Mouse (Mus musculus) embryonic facial prominence, embryonic 10.5 days (tissue): ENCODE results near the gene Rps5. TPM values are rescaled to one million over a fixed set of nuclear protein-coding genes. Genes with fewer than 3 reads are reported as not detected.
"Not testable (repeated sequence)": the region's sequence is repeated elsewhere in the genome, so short reads cannot be mapped to it uniquely, and the experiment has no call there.

ENCODE experiments used
- DNase-seq: peaks from one replicate; pipeline ENCODE4 v3.0.0-alpha.2; 2017; ENCODE audit warnings: low spot score
- H3K27ac ChIP-seq: fragments of 300-500 bp; sonication (generic); replicated peaks from 2 replicates; pipeline ENCODE4 v1.5.1; 2016; ENCODE audit warnings: mild to moderate bottlenecking
- H3K27me3 ChIP-seq: fragments of 300-500 bp; sonication (generic); replicated peaks from 2 replicates; pipeline ENCODE4 v1.6.1; 2016; ENCODE audit warnings: low read depth, mild to moderate bottlenecking; ENCODE audit not compliant: poor library complexity, severe bottlenecking
- H3K36me3 ChIP-seq: fragments of 300-500 bp; sonication (generic); replicated peaks from 2 replicates; pipeline ENCODE4 v1.6.1; 2016; ENCODE audit warnings: mild to moderate bottlenecking, moderate library complexity
- H3K4me1 ChIP-seq: fragments of 300-500 bp; sonication (generic); 2 replicates; pipeline ENCODE4 v1.6.1; 2016
- H3K4me3 ChIP-seq: fragments of 300-500 bp; sonication (generic); 2 replicates; pipeline ENCODE4 v1.5.1; 2016; ENCODE audit warnings: mild to moderate bottlenecking, moderate library complexity
- H3K9me3 ChIP-seq: fragments of 300-500 bp; sonication (generic); 2 replicates; pipeline ENCODE4 v1.6.1; 2016; ENCODE audit warnings: mild to moderate bottlenecking
- WGBS: fragments of 180-500 bp; shearing (Covaris S2); methylation state at CpG from one replicate; pipeline ENCODE4 v1.1.7; 2016; 5-methylcytosine and 5-hydroxymethylcytosine counted together
- polyA plus RNA-seq: library from polyadenylated mRNA; unstranded; fragments of >200 nt; fragmentation: Nextera tagmentation; extraction: Ambion mirVana; gene quantifications from 2 replicates; pipeline ENCODE4 v1.2.1, GENCODE M21; 2016

Gene Rps5
- 1,112 and 1,123 TPM in 2 replicates for polyA plus RNA-seq

DNA sequence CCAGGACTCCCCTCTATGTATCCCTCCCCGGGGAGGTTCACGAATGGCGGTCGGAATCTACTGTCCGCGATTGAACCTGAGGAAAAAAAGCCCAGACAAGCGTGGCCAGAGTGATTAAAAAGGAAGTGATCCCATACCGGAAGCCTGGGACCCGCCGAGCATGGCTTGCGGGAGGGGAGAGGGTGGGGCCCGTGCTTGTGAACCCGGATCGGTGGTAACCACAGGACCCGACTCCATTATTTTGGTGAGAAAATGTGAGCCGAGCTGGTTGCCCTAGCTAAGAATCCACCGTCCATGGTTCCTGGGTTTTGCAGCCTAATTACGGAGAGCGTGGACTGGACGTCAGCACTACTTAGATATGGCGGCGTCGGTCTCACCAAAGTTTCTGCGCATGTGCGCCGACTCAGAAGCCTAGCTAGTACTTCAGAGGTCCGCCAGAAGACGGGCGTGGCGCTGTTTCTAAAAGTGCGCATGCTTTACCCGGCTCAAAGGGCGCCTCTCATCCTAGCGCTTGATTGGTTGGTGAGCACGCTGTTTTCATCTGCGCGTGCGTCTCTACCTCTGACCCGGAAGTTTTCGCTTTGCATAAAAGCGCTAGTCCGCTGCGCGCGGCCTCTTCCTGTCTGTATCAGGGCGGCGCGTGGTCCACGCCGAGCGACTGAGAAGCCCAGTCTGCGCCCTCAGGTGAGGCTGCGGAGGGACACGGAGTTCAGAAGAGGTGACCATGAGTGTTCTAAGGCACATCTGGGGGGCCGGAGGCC, at the start of gene Rps5:
TSS of gene Rps5 (plus strand) at position 586 of the 761 bp plus-strand sequence.
- DNase-seq: peak; percentile 97
- H3K27me3 ChIP-seq: peaks cover 9% of the 10 kb centered on the region
- peaks cover 40% of the 10 kb centered on the region for H3K36me3 ChIP-seq
- H3K9me3 ChIP-seq: no peaks in the 10 kb centered on the region
- peak within 1 kb of the TSS; percentile 91 for H3K4me3 ChIP-seq
- peaks cover 36% of the 10 kb centered on the region for H3K4me1 ChIP-seq
- peak within 1 kb of the TSS; percentile 96 for H3K27ac ChIP-seq
- under 1% methylated on average over 55 of the region's 55 CpGs for WGBS

DNA sequence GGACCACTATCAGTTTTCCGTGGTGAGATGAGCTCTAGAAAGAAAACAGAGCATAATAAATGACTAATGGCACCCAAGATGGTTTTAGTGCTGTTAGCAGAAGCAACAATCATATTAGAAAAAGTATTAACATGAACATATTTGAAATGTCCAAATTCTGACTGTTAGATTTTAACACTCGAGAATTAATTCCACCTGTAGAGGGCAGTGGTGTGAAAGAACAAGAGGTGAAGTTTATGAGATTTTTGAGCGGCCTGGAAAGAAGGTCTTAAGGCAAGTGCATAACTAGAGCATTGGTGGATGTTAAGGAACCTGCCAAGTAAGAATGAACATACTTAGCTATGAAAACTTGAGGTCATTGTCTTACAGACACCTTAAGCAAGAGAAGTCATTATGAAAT, 47.8 kb upstream of the Rps5 start:
- Histone ChIP-seq H3K36me3 (no peaks in the 10 kb centered on the region), H3K27me3 (no peaks in the 10 kb centered on the region), H3K27ac (no peak overlapping the region), H3K4me1 (no peaks in the 10 kb centered on the region), H3K4me3 (no peak overlapping the region), H3K9me3 (peaks cover 5% of the 10 kb centered on the region; the same call in 1 of the 2 replicates)
- WGBS: 25% methylated on average over 3 of the region's 3 CpGs
- DNase-seq: no peak

DNA sequence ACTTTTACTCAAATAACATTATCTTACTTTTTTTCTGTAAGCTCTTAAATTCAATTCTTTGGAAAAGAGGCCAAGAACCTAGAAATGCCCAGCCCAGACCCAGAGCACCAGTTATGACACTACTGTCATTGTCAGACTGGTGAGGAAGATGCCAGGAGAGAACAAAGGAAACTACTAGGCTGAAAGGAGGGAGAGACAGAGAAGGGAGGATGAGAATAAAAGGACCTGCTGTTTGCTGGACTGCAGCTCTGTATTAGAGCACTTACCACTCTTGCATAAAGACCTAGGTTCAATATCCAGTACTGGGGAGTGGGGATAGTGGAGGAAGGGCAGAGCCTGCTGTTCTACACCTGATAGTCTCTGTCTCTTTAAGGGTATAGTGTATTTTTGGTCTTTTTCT, 42.1 kb upstream of the Rps5 start:
- Histone ChIP-seq H3K27me3 (no peaks in the 10 kb centered on the region), H3K4me3 (no peak overlapping the region), H3K36me3 (peaks cover 18% of the 10 kb centered on the region), H3K27ac (no peak overlapping the region), H3K9me3 (no peaks in the 10 kb centered on the region), H3K4me1 (peaks cover 8% of the 10 kb centered on the region)
- DNase-seq: no peak

DNA sequence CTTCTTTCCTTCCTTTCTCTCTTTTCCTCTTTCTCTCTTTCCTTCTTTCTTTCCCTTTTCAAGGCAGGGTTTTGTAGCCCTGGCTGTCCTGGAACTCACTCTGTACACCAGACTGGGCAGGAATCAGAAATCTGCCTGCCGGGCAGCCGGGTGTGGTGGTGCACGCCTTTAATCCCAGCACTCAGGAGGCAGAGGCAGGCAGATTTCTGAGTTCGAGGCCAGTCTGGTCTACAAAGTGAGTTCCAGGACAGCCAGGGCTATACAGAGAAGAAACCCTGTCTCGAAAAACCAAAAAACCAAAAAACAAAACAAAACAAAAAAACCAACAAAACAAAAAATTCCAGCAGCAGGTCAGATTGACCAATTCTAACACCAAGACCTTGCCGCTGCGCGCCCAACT, 41.6 kb upstream of the Rps5 start:
- not testable (repeated sequence) for H3K27me3 ChIP-seq, H3K4me1 ChIP-seq, H3K9me3 ChIP-seq, DNase-seq
- Histone ChIP-seq H3K4me3 (peak overlapping the region; percentile 68), H3K27ac (peak overlapping the region; percentile 88), H3K36me3 (peaks cover 23% of the 10 kb centered on the region)
- WGBS: 47% methylated on average over 8 of the region's 8 CpGs

DNA sequence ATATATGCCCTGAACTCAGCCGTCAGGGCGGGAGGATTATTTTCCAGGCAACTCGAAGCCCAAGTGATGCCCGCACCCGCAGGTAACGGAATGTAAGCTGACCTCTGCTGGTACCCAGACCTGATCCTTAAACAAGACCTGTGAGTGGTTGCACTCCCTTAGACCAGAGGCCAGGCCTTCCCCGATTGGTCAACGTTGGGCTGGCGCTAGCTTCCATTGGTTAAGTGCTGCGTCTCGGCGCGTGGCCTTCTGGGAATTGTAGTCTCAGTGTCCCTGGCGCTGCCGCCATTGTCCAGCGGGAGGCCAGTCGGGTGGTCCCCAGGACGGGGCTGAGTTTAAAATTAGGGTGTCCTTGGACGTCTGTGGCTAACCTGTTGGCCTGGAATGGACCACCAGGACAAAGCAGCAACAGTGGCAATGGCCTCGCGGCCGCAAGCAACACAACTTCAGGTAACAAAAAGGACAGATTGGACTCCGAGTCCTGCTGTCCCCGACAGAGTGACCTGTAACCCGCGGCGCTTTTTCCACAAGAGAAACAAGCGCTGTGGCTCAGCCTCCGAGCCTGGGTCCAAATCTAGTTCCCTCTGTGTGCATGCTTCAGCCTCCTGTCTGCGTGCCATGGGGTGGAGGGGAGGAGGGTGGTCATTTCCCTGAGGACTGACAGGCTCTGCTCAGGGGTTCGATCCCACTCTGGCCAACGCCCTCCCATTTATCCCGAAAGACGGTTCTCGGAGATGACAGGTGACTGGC, 41.0 kb upstream of the Rps5 start, which contains the start of gene Zfp128:
TSS of gene Zfp128 (plus strand) at position 267 of the 750 bp plus-strand sequence.
- peak; percentile 96 for DNase-seq
- peaks cover 29% of the 10 kb centered on the region for H3K36me3 ChIP-seq
- H3K27me3 ChIP-seq: no peaks in the 10 kb centered on the region
- WGBS: 3% methylated on average over 35 of the region's 35 CpGs
- peaks cover 8% of the 10 kb centered on the region for H3K4me1 ChIP-seq
- no peaks in the 10 kb centered on the region for H3K9me3 ChIP-seq
- H3K4me3 ChIP-seq: peak within 1 kb of the TSS; percentile 68
- H3K27ac ChIP-seq: peak within 1 kb of the TSS; percentile 88

DNA sequence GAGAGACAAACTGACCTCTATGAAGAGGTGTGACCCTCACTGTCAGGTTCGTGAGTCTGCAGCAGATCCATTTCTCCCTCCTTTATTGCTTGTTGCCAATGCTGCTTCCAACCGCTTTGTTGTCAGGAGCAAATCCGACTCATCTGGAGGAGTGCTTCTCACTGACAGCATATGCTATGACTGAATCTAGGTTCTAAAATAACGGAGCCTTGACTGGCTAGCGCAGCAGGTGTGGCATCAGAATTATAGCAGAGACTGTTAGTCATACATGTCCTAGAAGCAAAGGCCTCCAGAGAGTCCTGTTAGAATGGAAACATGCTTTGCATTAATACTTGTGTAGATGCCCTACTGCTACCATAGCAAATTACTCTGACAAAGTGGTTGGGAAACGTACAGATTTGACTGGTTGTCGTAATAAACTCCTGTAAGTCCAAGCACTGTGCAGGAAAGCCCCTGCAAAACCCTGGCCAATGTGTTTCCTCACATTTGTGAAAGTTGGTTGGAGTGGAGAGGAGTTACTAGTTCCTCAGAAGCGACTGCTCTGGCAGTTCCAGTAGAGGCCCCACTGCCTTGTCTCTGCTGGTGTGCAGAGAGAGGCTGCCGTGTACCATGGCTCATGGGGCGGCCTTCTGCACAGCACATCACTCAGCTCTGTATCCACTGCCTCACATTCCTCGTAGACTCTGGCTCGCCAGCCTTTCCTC, 35.4 kb upstream of the Rps5 start:
- WGBS: 92% methylated on average over 12 of the region's 12 CpGs
- DNase-seq: no peak
- no peaks in the 10 kb centered on the region for H3K27me3 ChIP-seq
- no peak overlapping the region for H3K27ac ChIP-seq
- peaks cover 4% of the 10 kb centered on the region for H3K4me1 ChIP-seq
- H3K9me3 ChIP-seq: no peaks in the 10 kb centered on the region
- H3K4me3 ChIP-seq: no peak overlapping the region
- H3K36me3 ChIP-seq: peaks cover 84% of the 10 kb centered on the region

DNA sequence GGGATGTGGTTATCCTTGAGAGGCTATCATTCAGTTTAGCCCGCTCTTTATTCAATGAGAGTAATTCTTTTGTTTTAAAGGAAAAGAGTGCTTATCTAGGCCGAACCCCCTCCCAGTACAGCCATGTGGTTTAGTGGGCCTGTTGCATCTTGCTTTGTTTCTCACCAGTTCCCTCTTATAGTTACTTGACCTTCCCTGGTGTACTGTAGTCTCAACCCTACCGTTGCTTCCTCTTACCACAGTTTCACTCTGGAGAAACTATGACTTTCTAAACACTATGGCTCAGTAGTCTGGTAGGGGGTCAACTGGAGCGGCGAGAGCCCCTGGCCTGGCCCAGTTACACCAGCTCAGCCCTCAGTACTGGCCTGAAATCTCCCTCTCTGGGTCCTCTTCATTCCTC, 34.5 kb upstream of the Rps5 start:
- Histone ChIP-seq H3K4me3 (no peak overlapping the region), H3K27ac (no peak overlapping the region), H3K9me3 (no peaks in the 10 kb centered on the region), H3K27me3 (no peaks in the 10 kb centered on the region), H3K36me3 (peaks cover 92% of the 10 kb centered on the region), H3K4me1 (no peaks in the 10 kb centered on the region)
- no peak for DNase-seq
- 95% methylated on average over 5 of the region's 5 CpGs for WGBS

DNA sequence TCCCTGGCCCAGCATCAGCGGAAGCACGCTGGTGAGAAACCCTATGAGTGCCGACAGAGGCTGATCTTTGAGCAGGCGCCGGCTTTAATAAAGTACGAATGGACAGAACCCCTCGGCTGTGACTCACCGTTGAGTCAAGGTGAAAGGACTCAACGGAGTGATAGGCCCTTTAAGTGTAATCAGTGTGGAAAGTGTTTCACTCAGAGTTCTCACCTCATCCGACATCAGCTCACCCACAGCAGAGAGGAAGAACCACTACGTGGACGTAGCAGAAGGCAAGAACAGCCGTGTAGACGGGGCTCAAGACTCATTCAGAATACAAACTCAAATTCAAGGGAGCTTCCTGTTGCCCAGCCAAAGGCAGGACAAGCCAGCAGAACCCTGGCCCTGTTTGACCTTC, 31.2 kb upstream of the Rps5 start:
- no peaks in the 10 kb centered on the region for H3K9me3 ChIP-seq

DNA sequence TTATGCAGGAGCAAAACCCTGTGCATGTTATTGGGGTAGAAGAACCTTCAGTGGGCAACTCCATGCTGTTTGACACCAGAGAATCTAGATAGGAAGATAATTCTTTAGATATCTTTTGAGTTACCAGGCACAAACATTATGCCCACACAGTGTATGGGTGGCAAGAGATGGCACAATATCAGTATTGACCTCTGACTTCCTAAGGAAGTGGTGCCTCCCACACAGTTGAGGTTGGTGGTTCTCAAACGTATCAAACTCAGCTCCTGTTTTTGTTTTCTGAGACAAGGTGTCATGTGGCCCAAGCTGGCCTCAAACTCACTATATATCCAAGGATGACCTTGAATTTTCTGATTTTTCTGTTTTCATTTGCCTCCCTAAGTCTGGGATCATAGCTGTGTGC, 30.8 kb upstream of the Rps5 start:
- no peaks in the 10 kb centered on the region for H3K27me3 ChIP-seq
- H3K27ac ChIP-seq: no peak overlapping the region
- no peaks in the 10 kb centered on the region for H3K4me1 ChIP-seq
- no peaks in the 10 kb centered on the region for H3K9me3 ChIP-seq
- H3K4me3 ChIP-seq: no peak overlapping the region
- DNase-seq: no peak
- peaks cover 61% of the 10 kb centered on the region for H3K36me3 ChIP-seq
- 75% methylated on average over 1 of the region's 1 CpGs for WGBS

More for the DNA sequence above, 31.2 kb upstream of the Rps5 start:
- Histone ChIP-seq H3K36me3 (peaks cover 65% of the 10 kb centered on the region), H3K27me3 (no peaks in the 10 kb centered on the region), H3K4me1 (no peaks in the 10 kb centered on the region), H3K27ac (no peak overlapping the region), H3K4me3 (no peak overlapping the region)
- DNase-seq: no peak
- WGBS: 91% methylated on average over 14 of the region's 14 CpGs

DNA sequence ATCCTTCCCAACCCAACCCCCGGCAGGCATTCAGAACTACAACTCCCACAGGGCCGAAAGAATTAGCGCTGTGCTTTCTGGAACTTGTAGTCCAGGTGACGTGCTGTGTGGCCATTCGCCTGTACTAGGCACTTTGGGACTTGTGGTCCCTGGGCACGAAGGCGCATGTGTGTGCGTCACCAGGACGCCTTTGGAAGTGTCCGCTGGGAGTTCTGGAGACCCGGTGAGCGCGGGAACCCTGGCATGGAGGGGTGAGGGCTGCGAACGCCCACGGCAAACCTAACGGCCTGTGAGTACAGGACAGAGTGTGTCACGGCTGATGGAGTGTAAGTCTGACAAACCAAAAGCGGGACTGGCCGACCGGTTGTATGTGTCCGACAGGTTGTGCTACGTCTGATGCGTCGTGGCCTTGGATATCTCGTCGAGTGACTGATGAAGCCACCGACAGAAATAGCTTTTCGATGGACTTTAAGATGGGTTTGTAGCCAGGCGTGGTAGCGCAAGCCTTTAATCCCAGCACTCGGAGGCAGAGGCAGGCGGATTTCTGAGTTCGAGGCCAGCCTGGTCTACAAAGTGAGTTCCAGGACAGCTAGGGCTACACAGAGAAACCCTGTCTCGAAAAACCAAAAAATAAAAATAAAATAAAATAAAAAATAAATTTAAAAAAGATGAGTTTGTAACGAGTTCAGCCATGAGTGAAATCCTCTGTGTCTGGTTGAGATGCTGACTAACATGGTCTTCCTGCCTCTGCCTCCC, 24.3 kb upstream of the Rps5 start, which contains the start of gene Zscan22:
TSS of gene Zscan22 (plus strand) at position 161 of the 756 bp plus-strand sequence.
- peak; percentile 92 for DNase-seq
- Histone ChIP-seq H3K27me3 (no peaks in the 10 kb centered on the region), H3K27ac (peak within 1 kb of the TSS; percentile 78), H3K4me3 (peak within 1 kb of the TSS; percentile 64), H3K9me3 (no peaks in the 10 kb centered on the region), H3K4me1 (peaks cover 6% of the 10 kb centered on the region; the same call in 1 of the 2 replicates), H3K36me3 (peaks cover 21% of the 10 kb centered on the region)
- 8% methylated on average over 36 of the region's 36 CpGs for WGBS

DNA sequence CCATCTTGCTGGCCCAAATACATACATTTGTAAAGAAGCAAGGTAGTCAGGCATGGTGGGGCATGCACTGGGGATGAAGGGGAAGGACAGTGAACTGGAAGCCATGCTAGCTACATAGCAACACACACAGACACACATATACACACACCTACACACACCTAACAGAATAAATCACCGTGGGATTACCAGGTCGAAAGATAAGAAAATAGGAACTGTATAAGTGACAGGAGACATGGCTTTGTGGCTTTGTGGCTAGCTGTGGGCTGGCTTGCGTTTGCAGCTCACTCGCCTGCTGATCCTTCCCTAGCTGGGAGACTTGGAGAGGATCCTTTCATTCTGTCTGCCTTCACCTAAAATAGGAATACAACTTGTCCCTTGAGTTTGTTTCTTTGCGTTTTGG, 20.6 kb upstream of the Rps5 start:
- H3K36me3 ChIP-seq: peaks cover 57% of the 10 kb centered on the region
- no peak for DNase-seq
- 89% methylated on average over 5 of the region's 5 CpGs for WGBS
- H3K4me3 ChIP-seq: no peak overlapping the region
- H3K27ac ChIP-seq: no peak overlapping the region
- peaks cover 6% of the 10 kb centered on the region; the same call in 1 of the 2 replicates for H3K4me1 ChIP-seq
- H3K27me3 ChIP-seq: no peaks in the 10 kb centered on the region
- no peaks in the 10 kb centered on the region for H3K9me3 ChIP-seq

DNA sequence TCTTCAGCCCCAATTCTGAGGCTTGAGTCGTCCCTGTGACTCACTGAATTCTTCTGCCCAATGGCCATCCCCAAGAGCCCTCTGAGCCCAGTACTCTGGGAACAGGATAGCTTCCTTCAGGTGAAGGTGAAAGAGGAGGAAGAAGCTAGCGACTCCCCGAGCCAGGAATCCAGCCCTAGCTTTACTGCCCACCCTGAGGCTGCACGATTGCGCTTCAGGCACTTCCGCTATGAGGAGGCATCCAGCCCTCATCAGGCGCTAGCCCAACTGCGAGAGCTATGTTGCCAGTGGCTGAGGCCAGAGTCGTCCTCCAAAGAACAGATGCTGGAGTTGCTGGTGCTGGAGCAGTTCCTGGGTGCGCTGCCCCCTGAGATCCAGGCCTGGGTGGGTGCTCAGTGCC, 18.5 kb upstream of the Rps5 start:
- H3K36me3 ChIP-seq: peaks cover 78% of the 10 kb centered on the region

More for the DNA sequence above, 18.5 kb upstream of the Rps5 start:
- H3K27ac ChIP-seq: no peak overlapping the region
- no peaks in the 10 kb centered on the region for H3K27me3 ChIP-seq
- no peaks in the 10 kb centered on the region for H3K9me3 ChIP-seq
- peak overlapping the region; percentile 28 for H3K4me3 ChIP-seq
- H3K4me1 ChIP-seq: 0 out of 2 replicates have a peak, but pooled peaks cover 2% of the 10 kb centered on the region
- no peak for DNase-seq
- WGBS: 63% methylated on average over 10 of the region's 10 CpGs
